Mouse (Mus musculus) G1E (cell line): ENCODE data around the gene Bhlhe23. TPM values are rescaled to one million over a fixed set of nuclear protein-coding genes. Genes with fewer than 3 reads are reported as not detected.

ENCODE experiments used
- ATAC-seq: 2 replicates; pipeline ENCODE4 v1.8.0; 2016; ENCODE audit warnings: mild to moderate bottlenecking; ENCODE audit not compliant: insufficient number of reproducible peaks, poor library complexity, low FRiP score, severe bottlenecking; ENCODE audit errors: extremely low read depth
- DNase-seq: peaks from one replicate; pipeline ENCODE4 v3.0.0; 2012; ENCODE audit warnings: low spot score
- H3K27me3 ChIP-seq: 2 replicates; pipeline ENCODE4 v1.6.1; 2012; ENCODE audit warnings: mild to moderate bottlenecking, low read length, inconsistent platforms; ENCODE audit not compliant: insufficient read depth
- H3K36me3 ChIP-seq: replicated peaks from 2 replicates; pipeline ENCODE3; 2012; ENCODE audit warnings: mild to moderate bottlenecking, inconsistent platforms
- H3K4me1 ChIP-seq: 2 replicates; pipeline ENCODE4 v1.6.1; 2012; ENCODE audit warnings: low read depth, low read length, inconsistent platforms, mixed read lengths; ENCODE audit not compliant: insufficient read depth
- H3K4me3 ChIP-seq: 2 replicates; pipeline ENCODE4 v1.5.1; 2012; ENCODE audit warnings: low read depth, mild to moderate bottlenecking, inconsistent platforms, low read length, moderate library complexity, mixed read lengths
- H3K9me3 ChIP-seq: replicated peaks from 2 replicates; pipeline ENCODE4 v1.6.1; 2012; ENCODE audit warnings: inconsistent platforms
- CTCF ChIP-seq: IDR thresholded peaks from 2 replicates; pipeline ENCODE4 v1.5.1; 2012; ENCODE audit warnings: low read depth, low read length, inconsistent platforms, mixed read lengths
- GATA1 ChIP-seq: IDR thresholded peaks from 2 replicates; pipeline ENCODE4 v1.6.1; 2012; ENCODE audit warnings: borderline replicate concordance, low read length, inconsistent platforms, mixed read lengths
- GATA2 ChIP-seq: IDR thresholded peaks from 2 replicates; pipeline ENCODE4 v1.6.1; 2012; ENCODE audit warnings: low read depth, low read length, inconsistent platforms, borderline replicate concordance
- POLR2AphosphoS5 ChIP-seq: IDR thresholded peaks from 2 replicates; pipeline ENCODE4 v1.6.1; 2012; ENCODE audit warnings: low read depth, low read length, inconsistent platforms; ENCODE audit not compliant: insufficient replicate concordance
- TAL1 ChIP-seq: conservative IDR thresholded peaks from 2 replicates; pipeline ENCODE4 v1.6.1; 2012; ENCODE audit warnings: low read depth, low read length, inconsistent platforms, mixed read lengths
- polyA plus RNA-seq: library from polyadenylated mRNA; stranded (reverse); fragments of >175 nt; gene quantifications from 2 replicates; pipeline ENCODE4 v1.2.3, GENCODE M21; 2012
- total RNA-seq, 2 experiments: library from RNA; stranded (forward) in 1 of 2; stranded (reverse) in 1 of 2; fragments of 200-1000 nt in 1 of 2; fragments of >200 nt in 1 of 2; fragmentation: Nextera tagmentation in 1 of 2; gene quantifications; 2 replicates each; pipeline ENCODE4 v1.2.3; 2014 to 2017

Gene Bhlhe23
- total and polyA plus RNA-seq, 3 experiments = 0.11 TPM; not detected in 2

DNA sequence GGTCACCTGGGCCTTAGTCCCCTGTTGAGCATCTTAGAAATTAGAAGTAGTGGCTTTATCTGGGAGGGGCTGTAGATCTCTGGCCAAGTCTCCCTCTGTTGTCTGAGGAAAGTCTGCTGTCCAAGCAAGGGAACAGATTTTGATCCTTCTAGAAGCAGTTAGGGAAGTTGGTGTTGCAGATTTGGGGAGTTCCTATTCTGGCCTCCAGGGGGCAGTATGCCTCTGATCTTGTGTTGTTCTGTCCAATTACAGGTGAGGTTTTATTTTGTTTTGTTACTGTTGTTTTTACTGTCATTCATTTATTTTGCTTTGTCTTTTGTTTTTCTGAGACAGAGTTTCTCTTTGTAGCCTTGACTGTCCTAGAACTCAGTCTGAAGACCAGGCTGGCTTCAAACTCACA lies 10.0 kb upstream of the Bhlhe23 start:
- no peaks in the 10 kb centered on the region for H3K36me3 ChIP-seq
- ATAC-seq (no peak), DNase-seq (no peak)
- H3K27me3 ChIP-seq = peaks cover 5% of the 10 kb centered on the region
- H3K4me3 ChIP-seq = no peak overlapping the region
- no peak for TF ChIP-seq GATA2
- peak; percentile 77 for TF ChIP-seq CTCF
- TF ChIP-seq POLR2AphosphoS5 = no peak
- no peak for TF ChIP-seq TAL1
- TF ChIP-seq GATA1 = no peak
- H3K4me1 ChIP-seq = no peaks in the 10 kb centered on the region
- no peaks in the 10 kb centered on the region for H3K9me3 ChIP-seq

DNA sequence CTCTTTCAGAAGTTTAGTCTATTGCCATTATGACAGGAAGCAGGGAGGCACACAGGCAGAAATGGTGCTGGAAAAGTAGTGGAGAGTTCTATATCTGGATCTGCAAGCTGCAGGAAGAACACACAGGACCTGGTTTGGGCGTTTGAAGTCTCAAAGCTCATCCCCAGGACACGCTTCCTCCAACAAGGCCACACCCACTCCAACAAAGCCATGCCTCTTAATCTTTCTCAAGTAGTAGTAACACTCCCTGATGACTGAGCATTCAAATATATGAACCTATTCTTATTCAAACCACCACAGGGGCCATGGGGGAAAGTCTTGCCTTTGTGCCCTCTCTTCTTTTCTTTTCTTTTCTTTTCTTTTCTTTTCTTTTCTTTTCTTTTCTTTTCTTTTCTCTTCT lies 3.6 kb upstream of the Bhlhe23 start:
- Histone ChIP-seq H3K36me3 (no peaks in the 10 kb centered on the region), H3K4me3 (no peak overlapping the region), H3K27me3 (peaks cover 15% of the 10 kb centered on the region), H3K9me3 (no peaks in the 10 kb centered on the region; the same call in 1 of the 2 replicates), H3K4me1 (no peaks in the 10 kb centered on the region)
- TF ChIP-seq POLR2AphosphoS5 (no peak), GATA2 (no peak), TAL1 (no peak), GATA1 (no peak), CTCF (no peak)
- no peak for DNase-seq
- ATAC-seq = no peak

DNA sequence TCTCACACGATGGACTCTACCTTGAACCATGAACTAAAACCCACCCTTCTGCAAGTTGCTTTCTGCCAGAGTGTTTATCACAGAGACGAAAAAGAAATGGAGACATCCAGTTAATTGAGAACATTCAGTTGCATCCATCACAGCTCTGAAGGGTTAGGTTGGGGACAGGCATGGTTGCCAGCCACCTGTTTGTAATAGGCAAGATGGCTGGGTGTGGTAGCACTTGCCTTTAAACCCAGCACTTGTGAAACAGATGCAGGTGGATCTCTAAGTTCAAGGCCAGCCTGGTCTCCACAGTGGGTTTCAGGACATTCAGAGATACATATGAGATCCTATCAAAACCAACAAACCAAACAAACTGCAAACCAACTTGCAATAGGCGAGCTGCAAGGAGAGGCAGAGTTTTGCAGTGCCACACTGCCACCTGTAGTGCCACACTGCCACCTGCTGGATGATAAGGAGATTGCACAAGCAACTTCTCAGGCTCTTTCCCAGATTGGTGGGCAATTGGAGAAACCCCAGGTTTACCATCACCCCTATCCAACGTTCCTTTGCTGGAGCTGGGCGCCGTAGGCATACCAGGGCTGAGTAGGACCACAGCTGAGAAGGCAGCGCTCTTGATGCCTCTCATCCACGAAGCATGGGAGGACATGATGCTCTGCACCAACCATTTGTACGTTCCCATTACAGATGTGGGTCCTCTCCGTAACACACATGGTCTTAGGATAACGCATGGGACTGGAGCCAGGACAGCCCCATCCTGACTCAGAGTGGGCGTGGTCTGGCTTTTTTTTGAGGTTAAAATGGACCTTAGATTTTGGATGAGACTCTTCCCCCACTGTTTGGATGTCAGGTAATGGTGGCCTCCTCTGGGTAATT lies 2.8 kb upstream of the Bhlhe23 start:
- TF ChIP-seq TAL1 (no peak), CTCF (peak; percentile 96), GATA1 (no peak), POLR2AphosphoS5 (no peak), GATA2 (no peak)
- no peak for ATAC-seq
- H3K9me3 ChIP-seq = no peaks in the 10 kb centered on the region; the same call in 1 of the 2 replicates
- peaks cover 18% of the 10 kb centered on the region for H3K27me3 ChIP-seq
- no peaks in the 10 kb centered on the region for H3K4me1 ChIP-seq
- no peaks in the 10 kb centered on the region for H3K36me3 ChIP-seq
- peak; percentile 50 for DNase-seq
- H3K4me3 ChIP-seq = no peak overlapping the region

DNA sequence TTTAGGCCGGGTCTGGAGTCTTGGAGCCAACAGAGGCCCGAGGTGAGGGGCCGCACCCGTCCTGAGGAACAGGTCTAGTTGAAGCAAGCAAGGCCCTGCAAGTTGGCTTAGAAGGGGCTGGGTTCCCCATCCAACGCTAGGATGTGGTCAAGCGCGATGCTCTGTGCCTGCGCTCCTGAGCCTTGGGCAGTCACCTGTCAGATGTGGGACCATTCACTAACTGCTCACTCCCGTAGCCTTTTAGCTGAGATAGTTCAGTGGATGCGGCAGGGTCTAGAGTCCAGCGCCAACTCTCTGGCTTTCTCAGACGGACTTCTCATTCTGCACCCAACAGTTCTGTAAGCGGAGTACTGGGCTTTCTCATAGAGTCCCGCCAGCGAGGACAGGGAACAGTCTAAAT lies 1.1 kb downstream of the Bhlhe23 start:
- no peak for ATAC-seq
- TF ChIP-seq TAL1 (no peak), GATA1 (no peak), POLR2AphosphoS5 (no peak), CTCF (no peak), GATA2 (no peak)

DNA sequence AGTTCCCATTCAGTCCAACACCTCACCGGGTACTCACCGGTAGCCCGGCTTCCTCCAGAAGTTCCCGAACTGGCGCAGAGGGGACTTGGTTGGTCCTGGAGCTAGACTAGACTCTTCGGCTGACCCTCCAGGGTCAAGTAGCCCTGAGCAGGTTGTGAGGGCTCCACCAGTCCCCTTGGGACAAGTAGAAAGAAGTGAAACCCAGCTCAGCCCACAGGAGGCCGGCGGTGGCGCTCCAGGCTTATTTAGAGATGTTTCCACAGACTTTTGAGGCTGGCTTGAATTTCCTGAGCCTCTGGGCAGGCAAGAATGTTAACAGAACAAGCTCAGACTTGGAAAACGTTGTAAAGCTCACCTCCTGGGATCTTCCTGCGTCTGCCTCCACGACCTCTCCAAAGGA lies 1.5 kb downstream of the Bhlhe23 start:
- Histone ChIP-seq H3K27me3 (peaks cover 13% of the 10 kb centered on the region; the same call in 1 of the 2 replicates), H3K4me1 (no peaks in the 10 kb centered on the region), H3K36me3 (no peaks in the 10 kb centered on the region), H3K9me3 (no peaks in the 10 kb centered on the region; the same call in 1 of the 2 replicates), H3K4me3 (no peak overlapping the region)
- ATAC-seq = no peak
- TF ChIP-seq CTCF (no peak), GATA1 (no peak), TAL1 (no peak), POLR2AphosphoS5 (no peak), GATA2 (no peak)
- no peak for DNase-seq

More for the DNA sequence above, 1.1 kb downstream of the Bhlhe23 start:
- Histone ChIP-seq H3K4me3 (no peak overlapping the region), H3K9me3 (no peaks in the 10 kb centered on the region; the same call in 1 of the 2 replicates), H3K36me3 (no peaks in the 10 kb centered on the region), H3K27me3 (peaks cover 13% of the 10 kb centered on the region; the same call in 1 of the 2 replicates), H3K4me1 (no peaks in the 10 kb centered on the region)
- DNase-seq = no peak

DNA sequence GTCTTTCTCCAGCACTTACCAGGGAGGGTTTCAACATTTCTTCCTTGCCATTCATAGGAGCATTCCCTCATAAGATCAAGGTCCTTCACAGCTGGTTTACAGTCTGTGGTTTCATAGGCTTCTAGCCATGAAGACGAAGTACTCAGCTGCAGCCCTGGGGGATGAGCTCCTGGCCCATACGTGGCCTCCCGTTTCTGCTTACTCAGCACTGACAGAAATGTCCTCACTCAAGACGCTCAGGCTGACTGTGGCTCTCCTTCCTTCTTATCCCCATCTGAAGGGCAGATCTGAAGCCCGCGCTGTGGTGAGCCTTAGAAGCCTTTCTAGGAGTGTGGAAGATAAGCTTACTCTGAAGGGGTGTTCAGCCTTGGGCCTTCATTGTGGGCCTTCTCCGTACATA lies 11.0 kb downstream of the Bhlhe23 start:
- no peak for ATAC-seq
- H3K4me1 ChIP-seq = no peaks in the 10 kb centered on the region
- no peaks in the 10 kb centered on the region for H3K27me3 ChIP-seq
- H3K36me3 ChIP-seq = no peaks in the 10 kb centered on the region
- H3K9me3 ChIP-seq = no peaks in the 10 kb centered on the region
- no peak for DNase-seq
- H3K4me3 ChIP-seq = no peak overlapping the region
- TF ChIP-seq GATA2 (no peak), POLR2AphosphoS5 (no peak), CTCF (no peak)
